Mouse (Mus musculus) limb, embryonic 11.5 days (tissue): ENCODE measurements at regions not wholly inside any gene's neighbourhood (a gene's known extent, or its start where the extent isn't known, plus 50 kb on each side); places are given as distances from the start of the nearest gene placed in this dataset.

Experiments
- ATAC-seq: fragments of 200-750 bp; cut with Nextera tagmentation; 2 replicates; pipeline ENCODE4 v1.8.0; 2017; ENCODE audit warnings: low read depth; ENCODE audit not compliant: insufficient number of reproducible peaks, low FRiP score, low TSS enrichment
- DNase-seq: peaks from one replicate; pipeline ENCODE4 v3.0.0-alpha.2; 2015; ENCODE audit warnings: low spot score
- H3K27ac ChIP-seq: fragments of 300-500 bp; sonication (generic); replicated peaks from 2 replicates; pipeline ENCODE4 v1.5.1; 2014; ENCODE audit warnings: low read depth, mild to moderate bottlenecking, low read length
- H3K27me3 ChIP-seq: fragments of 300-500 bp; sonication (generic); 2 replicates; pipeline ENCODE4 v1.6.1; 2014; ENCODE audit warnings: mild to moderate bottlenecking, low read length, mixed read lengths; ENCODE audit not compliant: control insufficient read depth, insufficient read depth
- H3K36me3 ChIP-seq: fragments of 300-500 bp; sonication (generic); 2 replicates; pipeline ENCODE4 v1.6.1; 2014; ENCODE audit warnings: mild to moderate bottlenecking, low read length, moderate library complexity, mixed read lengths; ENCODE audit not compliant: control insufficient read depth, insufficient read depth
- H3K4me1 ChIP-seq: fragments of 300-500 bp; sonication (generic); 2 replicates; pipeline ENCODE4 v1.6.1; 2014; ENCODE audit warnings: low read length, mixed read lengths; ENCODE audit not compliant: control insufficient read depth, insufficient read depth
- H3K4me2 ChIP-seq: fragments of 300-500 bp; sonication (generic); 2 replicates; pipeline ENCODE4 v1.6.1; 2014; ENCODE audit warnings: low read depth, mild to moderate bottlenecking, moderate library complexity; ENCODE audit not compliant: severe bottlenecking
- H3K4me3 ChIP-seq: fragments of 300-500 bp; sonication (generic); 2 replicates; pipeline ENCODE4 v1.5.1; 2014; ENCODE audit warnings: low read depth, low read length
- H3K9ac ChIP-seq: fragments of 300-500 bp; sonication (generic); 2 replicates; pipeline ENCODE4 v1.6.1; 2014; ENCODE audit warnings: mild to moderate bottlenecking, low read length
- H3K9me3 ChIP-seq: fragments of 300-500 bp; sonication (generic); 2 replicates; pipeline ENCODE4 v1.6.1; 2016; ENCODE audit warnings: low read length; ENCODE audit not compliant: control insufficient read depth
- WGBS: fragments of 180-500 bp; shearing (Covaris S2); extraction: QIAGEN DNeasy Blood & Tissue Kit; methylation state at CpG from one replicate; pipeline ENCODE4 v1.1.7; 2014; 5-methylcytosine and 5-hydroxymethylcytosine counted together

- Histone ChIP-seq H3K9ac (no peak overlapping the region), H3K27ac (no peak overlapping the region), H3K4me3 (no peak overlapping the region), H3K4me2 (no peak overlapping the region), H3K9me3 (no peaks in the 10 kb centered on the region), H3K27me3 (no peaks in the 10 kb centered on the region), H3K36me3 (no peaks in the 10 kb centered on the region), H3K4me1 (no peaks in the 10 kb centered on the region)
- DNase-seq (no peak), ATAC-seq (no peak)
- WGBS: 82% methylated on average over 1 of the region's 1 CpGs
Observed at GRCm38 (mm10) chr5:14415234-14415862, 99.4 kb upstream of the Pclo start.

- no peak overlapping the region for H3K4me3 ChIP-seq
- H3K36me3 ChIP-seq: no peaks in the 10 kb centered on the region
- WGBS: 57% methylated on average over 5 of the region's 5 CpGs
- no peaks in the 10 kb centered on the region for H3K9me3 ChIP-seq
- no peaks in the 10 kb centered on the region for H3K4me1 ChIP-seq
- ATAC-seq: no peak
- H3K27ac ChIP-seq: no peak overlapping the region
- no peak overlapping the region for H3K4me2 ChIP-seq
- no peaks in the 10 kb centered on the region for H3K27me3 ChIP-seq
- no peak overlapping the region for H3K9ac ChIP-seq
- DNase-seq: no peak
Observed at GRCm38 (mm10) chr5:14453082-14453481, 61.6 kb upstream of the Pclo start.
